Mouse (Mus musculus) lung, postnatal 10 days (tissue): ENCODE results near the gene Pola1.
A peak's percentile ranks its signal among the peaks of the same experiment; 100 is the strongest.

Experiments
- DNase-seq: peaks from one replicate; pipeline ENCODE4 v3.0.0; 2021

Pola1 gene

DNA sequence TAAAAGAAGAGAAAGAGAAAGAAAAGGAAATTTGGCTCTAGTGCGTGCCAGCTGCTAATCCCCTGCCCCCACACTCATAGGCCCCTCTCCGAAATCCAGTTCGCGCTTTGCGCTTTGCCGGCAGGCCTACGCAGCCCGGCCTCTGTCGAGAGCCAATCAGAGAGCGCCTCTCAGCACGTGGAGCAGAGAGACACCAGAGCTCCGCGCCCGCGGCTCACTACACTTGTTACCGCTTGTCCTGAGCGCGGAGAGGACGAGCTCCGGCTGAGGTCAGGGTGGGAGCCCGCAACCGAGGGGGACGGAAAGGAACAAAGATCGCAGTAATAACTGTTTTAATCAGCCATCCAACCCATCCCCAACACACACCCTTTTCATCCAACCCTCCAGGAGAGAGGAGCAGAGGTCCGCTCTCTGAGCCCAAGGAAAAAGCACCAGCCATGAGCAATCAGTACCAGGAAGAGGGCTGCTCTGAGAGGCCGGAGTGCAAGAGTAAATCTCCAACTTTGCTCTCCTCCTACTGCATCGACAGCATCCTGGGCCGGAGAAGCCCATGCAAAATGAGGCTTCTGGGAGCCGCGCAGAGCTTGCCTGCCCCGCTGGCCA, 345.6 kb downstream of the Pola1 start, which contains the start of gene Arx:
TSS of gene Arx (plus strand) at position 155 of the 603 bp plus-strand sequence.
- peak; percentile 54 for DNase-seq

DNA sequence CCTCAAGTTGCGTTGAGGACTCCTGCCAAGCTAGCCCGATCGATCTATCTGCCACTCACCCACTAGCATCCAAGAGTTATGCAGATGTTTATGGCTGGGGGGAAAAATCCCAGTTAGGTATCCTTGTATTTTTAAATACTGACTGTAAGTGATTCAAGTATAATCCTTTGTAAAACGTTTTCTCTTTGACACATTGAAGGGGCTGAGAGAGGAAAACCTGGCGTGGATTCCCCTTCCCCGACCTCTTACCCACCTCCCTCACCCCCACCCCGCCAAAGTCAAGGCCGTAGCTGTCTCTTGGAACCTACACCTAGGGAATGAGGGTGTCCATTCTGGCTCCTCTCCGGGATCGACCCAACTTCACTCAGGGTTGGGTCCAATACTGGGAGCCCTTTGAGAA, 346.9 kb downstream of the Pola1 start:
- no peak for DNase-seq

DNA sequence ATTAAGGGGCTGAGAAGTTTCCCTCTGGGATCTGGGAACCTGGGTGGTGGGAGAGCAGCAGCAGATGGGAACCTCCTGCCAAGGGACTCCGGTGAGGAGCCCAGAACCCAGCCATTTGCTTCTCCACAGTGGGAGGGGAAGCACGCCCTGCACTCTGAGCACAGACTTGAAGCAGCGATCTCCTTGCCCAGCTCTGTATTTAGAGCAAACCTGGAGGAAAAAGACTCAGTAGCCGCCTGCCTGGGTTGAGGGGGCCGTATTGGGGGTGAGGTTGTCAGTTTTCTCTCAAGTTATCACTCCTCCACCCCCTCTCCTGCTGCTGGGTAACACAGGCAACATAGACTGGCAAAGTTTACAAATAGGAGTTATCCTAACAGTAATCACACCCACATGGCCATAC, 350.2 kb downstream of the Pola1 start:
- no peak for DNase-seq

DNA sequence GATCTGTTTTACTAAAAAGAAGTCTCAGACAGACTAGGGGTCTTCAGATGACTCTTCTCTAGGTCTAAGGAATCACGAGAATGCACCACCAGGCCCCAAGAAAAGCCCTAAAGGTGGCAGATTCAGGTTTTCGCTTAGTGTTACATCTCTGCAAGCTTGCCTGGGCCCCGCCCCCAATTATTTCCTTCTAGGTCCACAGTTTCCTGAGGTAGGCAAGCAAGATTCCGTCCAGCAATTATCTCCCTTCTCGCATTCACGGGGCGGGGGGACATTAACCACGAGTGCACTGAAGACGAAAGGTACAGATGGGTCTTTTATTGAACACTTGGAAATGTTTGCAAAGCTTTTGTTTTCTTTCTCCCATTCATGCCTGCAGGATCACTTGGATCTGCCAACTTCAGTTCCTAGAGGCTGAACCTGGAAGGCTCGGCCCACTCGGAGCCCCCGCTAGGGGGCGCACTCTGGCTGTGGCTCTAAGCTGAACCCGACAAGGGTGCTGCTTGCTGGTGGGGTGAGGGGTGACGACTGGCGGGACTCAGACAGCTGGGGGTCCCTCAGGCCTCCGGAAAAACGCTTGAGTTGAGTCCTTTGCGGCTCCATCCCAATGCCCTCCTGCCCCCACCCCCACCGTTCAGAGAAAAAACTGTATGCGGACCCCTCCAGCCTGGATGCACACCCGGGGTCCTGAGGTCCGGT, 350.8 kb downstream of the Pola1 start:
- peak; percentile 58 for DNase-seq

DNA sequence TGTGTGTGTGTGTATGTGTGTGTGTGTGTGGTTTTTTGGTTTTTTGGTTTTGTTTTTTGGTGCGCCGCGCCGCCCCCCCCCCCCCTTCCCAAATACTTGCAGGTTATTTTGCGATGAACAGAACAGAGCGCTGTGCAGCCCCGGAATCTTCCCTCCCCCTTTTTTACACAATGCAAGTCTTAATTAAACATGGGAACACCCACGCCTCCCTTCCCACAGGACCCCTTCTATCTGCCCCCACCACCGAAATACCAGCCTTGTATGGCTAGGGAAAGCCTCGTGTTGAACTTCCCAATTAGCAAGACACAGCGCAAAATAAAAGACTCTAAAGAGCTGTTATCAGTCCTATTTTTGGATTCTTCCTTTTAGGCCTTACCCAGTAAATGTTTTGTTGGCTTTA, 352.0 kb downstream of the Pola1 start:
- no peak for DNase-seq

DNA sequence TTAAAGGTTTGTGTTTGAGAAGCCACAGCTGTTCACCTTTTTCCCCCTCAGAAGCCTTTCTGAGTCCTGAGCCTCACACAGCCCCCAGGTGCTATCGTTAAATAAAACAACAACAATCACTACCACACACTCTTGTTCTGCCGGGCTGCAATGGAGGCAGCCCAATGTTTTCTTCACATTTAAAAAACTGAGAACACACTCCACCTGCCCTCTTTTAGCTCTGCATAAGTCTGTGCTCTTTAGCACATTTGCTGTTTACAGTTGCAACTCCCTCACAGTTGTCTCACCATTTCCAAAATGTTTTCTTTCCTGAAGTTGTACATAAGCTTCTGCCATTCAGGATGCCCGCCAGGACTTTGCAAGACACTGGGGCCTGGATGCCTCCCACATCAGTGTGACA, 356.3 kb downstream of the Pola1 start:
- DNase-seq, result no peak
